Mouse (Mus musculus): ENCODE measurements around the gene Lsm11.

DNA sequence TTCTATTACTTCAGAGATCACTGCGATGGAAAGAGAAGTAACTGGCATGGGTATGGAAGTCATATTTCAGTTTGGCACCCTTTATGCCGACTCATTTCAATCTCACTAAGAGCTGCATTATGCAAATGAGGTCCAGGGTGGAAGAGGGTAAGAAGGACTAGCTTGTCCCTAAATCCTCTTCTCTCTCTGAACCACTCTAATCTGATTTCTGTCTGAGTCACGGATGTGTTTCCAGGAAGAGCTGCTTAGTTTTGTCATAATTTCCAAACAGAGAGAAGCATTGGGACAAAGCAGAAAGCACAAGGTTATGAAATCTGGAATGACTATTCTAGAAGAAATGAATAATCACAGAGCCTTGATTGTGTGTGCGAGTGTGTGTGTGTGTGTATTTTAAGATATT lies 22.2 kb upstream of the Lsm11 start:
- no peak for TF ChIP-seq GATA1 (IDR thresholded peaks at IDR 0.05; ENCODE audit: borderline replicate concordance, low read length)
- no peak for TF ChIP-seq FLI1 (IDR thresholded peaks at IDR 0.05; ENCODE audit: low read length)

Measured in megakaryocyte, embryonic 14.5 days (primary cell).